Mouse (Mus musculus) C2C12 (cell line): ENCODE data around the gene Hnrnpa3.

Experiments used
- CTCF ChIP-seq: IDR thresholded peaks from one replicate; pipeline ENCODE4 v1.5.1; 2011; ENCODE audit not compliant: control insufficient read depth, insufficient read depth, insufficient read length
- MAX ChIP-seq: IDR thresholded peaks from one replicate; pipeline ENCODE4 v1.6.1; 2011; ENCODE audit warnings: mild to moderate bottlenecking, control low read depth
- USF1 ChIP-seq: IDR thresholded peaks from one replicate; pipeline ENCODE4 v1.6.1; 2011; ENCODE audit warnings: low read depth, mild to moderate bottlenecking, control low read depth, moderate library complexity

DNA sequence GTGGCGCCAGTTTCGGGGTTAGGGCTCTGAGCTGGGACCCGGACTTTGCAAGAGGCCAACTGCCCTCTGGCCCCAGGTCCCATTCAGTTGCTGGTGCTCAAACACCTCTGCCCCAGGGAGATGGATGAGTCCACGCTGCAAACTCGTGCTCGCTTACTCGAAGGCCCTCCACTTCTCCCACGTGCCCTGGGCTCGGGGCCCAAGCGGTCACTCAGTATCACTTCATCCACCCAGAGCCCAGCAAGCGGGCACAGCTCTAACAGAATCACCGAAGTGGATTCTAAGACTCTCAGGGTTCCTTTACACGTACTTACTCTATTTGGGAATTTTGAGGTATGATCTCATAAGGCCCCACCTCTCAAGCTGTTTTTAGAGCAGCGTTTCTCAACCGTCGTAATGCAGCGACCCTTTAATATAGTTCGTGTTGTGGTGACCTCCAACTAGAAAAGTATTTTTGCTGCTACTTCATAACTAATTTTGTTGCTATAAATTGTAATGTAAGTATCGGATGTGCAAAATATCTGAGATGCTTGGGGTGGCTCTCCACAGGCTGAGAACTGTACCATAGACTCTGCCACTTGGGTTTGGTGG, 46.2 kb downstream of the Hnrnpa3 start:
- TF ChIP-seq CTCF: no peak
- TF ChIP-seq MAX: no peak
- TF ChIP-seq USF1: no peak
